Mouse (Mus musculus): Measurements from ENCODE around the gene Idh2. TPM values are rescaled to one million over a fixed set of nuclear protein-coding genes. Genes with fewer than 3 reads are reported as not detected.
"Not testable (repeated sequence)": the region's sequence is repeated elsewhere in the genome, so short reads cannot be mapped to it uniquely, and the experiment has no call there.

The Idh2 gene
- polyA plus RNA-seq, 1 experiment from 2014 or later, result 674 TPM

DNA sequence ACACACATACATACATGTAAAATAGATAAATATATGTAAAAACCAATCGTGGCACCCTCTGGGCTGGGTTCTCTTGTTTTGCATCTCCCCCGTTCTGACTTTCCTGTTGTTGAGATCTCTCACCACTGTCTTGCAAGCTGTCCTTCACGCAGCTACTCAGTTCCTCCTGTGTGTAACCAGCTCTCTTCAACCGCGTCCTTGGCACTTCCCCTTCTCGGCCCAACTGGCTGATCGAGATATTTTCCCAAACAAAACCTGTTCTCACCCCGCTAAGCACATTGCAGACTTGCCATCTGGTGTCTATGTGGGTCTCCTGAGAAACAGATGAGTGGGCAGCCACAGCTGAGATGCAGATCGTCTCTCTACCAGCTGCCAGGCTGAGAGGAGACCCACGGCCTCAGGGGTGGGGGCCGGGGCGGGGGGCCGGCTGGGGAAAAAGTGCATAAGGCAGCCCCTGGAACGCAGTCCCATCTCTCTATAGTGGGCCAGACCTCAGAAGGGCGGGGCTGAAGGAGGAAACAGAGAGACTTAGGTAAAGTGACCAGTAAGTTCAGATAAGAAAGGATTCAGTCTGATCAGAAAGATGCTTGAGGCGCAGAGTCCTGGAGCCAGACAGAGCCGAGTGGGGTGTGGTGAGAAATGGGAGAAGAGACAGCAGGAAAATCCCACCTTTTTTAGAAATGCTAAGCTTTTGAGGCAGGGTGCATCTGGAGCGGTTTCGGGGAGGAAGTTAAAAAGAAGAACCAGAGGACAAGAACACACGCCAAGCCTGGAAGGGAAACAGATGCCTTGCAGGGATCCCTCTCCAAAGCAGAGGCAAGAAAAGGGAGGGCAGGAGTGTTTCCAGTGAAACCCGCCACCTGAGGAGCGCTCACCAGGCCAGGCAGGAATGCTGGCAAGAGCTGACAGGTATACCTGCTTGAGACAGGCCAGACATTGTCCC is 28.4 kb upstream of the Idh2 start:
- Histone ChIP-seq H3K9ac (0 out of 2 replicates have a peak overlapping the region, but pooled peaks have one; percentile 8), H3K27ac (peak overlapping the region; percentile 30; the same call in 1 of the 2 replicates), H3K4me2 (peak overlapping the region; percentile 18; the same call in 1 of the 2 replicates), H3K36me3 (no peaks in the 10 kb centered on the region), H3K4me3 (replicated peaks) (no peak overlapping the region), H3K4me1 (peaks cover 10% of the 10 kb centered on the region), H3K9me3 (replicated peaks) (no peaks in the 10 kb centered on the region), H3K27me3 (no peaks in the 10 kb centered on the region)
- 0 out of 2 replicates have a peak, but pooled peaks have one; percentile 23 for ATAC-seq (replicated peaks; ENCODE audit: low FRiP score)
- 38% methylated on average over 22 of the region's 22 CpGs for WGBS

DNA sequence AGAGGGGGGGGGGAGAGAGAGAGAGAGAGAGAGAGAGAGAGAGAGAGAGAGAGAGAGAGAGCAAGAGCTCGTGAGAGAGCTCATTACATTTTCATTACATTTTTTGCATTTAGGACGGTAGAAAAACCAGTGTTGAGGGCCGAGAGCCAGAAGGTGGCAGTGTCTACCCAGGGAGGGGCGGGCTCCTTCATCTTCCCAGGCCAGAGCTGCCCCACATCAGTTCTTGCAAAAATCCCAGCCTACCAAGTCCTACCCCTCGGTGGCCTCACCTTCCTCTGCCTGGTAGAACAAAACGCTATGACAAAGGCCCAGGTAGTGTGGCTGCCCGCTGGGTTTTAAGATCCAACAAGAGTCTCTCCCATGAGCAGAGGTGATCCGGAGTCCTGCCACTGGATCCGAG is 25.6 kb upstream of the Idh2 start:
- Histone ChIP-seq H3K9me3 (replicated peaks) (0 out of 2 replicates have a peak, but pooled peaks cover 3% of the 10 kb centered on the region), H3K9ac (0 out of 2 replicates have a peak overlapping the region, but pooled peaks have one; percentile 21), H3K4me3 (replicated peaks) (no peak overlapping the region), H3K4me1 (peaks cover 10% of the 10 kb centered on the region), H3K27me3 (no peaks in the 10 kb centered on the region), H3K27ac (no peak overlapping the region), H3K36me3 (no peaks in the 10 kb centered on the region), H3K4me2 (no peak overlapping the region)
- 0 out of 2 replicates have a peak, but pooled peaks have one; percentile 52 for ATAC-seq (replicated peaks; ENCODE audit: low FRiP score)
- WGBS, result 13% methylated on average over 9 of the region's 9 CpGs

DNA sequence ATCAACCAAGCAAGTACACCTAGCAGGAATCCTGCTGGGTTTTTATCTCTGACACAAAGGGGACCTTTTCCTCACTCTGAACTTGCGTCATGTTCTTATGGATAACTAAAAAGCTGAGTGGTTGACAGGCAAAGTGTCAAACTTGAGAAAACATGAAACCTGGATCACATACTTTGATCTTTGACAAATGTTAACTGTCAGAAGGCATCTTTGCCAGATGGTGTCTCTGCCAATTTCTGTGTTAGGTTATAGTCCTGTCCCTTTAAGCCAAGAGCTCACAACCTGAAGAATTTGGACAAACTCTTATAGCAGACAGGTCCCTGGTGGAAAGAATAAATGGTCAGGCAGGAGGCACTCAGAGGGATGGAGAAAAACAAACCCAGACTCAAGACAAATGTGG is 23.2 kb upstream of the Idh2 start:
- H3K4me3 ChIP-seq (replicated peaks), result no peak overlapping the region
- no peak overlapping the region for H3K9ac ChIP-seq
- H3K4me2 ChIP-seq, result no peak overlapping the region
- 78% methylated on average over 1 of the region's 1 CpGs for WGBS
- 0 out of 2 replicates have a peak, but pooled peaks cover 3% of the 10 kb centered on the region for H3K9me3 ChIP-seq (replicated peaks)
- H3K4me1 ChIP-seq, result peaks cover 17% of the 10 kb centered on the region
- H3K27me3 ChIP-seq, result no peaks in the 10 kb centered on the region
- no peak for ATAC-seq (replicated peaks; ENCODE audit: low FRiP score)
- no peak overlapping the region for H3K27ac ChIP-seq
- H3K36me3 ChIP-seq, result no peaks in the 10 kb centered on the region

DNA sequence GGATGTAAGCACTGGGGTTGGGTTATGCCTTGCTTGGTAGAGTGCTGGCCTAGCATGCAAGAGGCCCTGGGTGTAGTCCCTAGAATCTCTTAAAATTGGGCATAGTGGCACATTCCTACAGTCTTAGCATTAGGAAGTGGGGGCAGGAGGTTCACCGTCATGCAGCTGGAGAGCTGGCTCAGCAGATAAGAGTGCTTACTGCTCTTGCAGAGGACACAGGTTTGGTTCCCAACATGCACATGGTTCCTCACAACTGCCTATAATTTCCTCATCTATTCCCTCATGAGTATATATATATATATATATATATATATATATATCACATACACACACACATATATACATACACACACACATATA is 20.0 kb upstream of the Idh2 start:
- Histone ChIP-seq H3K27me3 (no peaks in the 10 kb centered on the region), H3K4me1 (peaks cover 14% of the 10 kb centered on the region), H3K4me2 (no peak overlapping the region), H3K9me3 (replicated peaks) (0 out of 2 replicates have a peak, but pooled peaks cover 3% of the 10 kb centered on the region), H3K4me3 (replicated peaks) (no peak overlapping the region), H3K27ac (no peak overlapping the region), H3K36me3 (no peaks in the 10 kb centered on the region), H3K9ac (no peak overlapping the region)
- no peak for ATAC-seq (replicated peaks; ENCODE audit: low FRiP score)
- WGBS, result 95% methylated on average over 1 of the region's 1 CpGs

DNA sequence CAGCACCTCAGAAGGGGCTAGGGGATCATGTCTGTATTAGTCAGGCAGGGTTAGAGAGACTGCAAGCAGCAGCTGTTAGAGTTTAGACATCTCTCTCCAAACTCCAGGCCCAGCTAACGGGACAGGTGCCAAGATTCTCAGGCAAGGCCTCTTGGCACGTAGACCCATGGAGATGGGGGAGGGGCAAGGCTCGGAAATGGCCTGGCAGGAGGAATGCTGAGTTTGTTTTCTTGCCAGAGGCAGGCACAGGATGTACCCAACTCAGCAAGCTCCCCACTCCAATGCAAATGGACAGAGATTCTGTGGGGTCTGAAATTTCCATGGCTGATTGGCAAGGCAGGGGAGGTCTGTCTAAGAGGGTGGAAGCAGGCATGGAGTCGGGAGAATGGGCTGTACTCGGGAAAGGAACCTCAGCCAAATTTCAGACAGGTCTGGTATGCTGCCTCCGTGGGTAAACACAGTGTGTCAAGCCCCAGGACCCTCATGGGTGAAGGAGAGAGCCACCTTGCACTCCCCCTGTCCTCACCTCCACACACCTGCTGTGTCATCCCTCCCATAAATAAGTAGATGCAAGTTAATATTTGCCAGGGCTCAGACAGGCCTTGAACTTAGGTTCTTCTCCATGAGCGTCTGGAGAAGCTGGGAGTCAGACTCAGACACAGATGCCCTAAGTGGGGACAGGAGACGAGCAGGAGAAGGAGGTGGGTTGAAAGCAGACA is 19.4 kb upstream of the Idh2 start:
- H3K27me3 ChIP-seq, result no peaks in the 10 kb centered on the region
- peak overlapping the region; percentile 29; the same call in 1 of the 2 replicates for H3K27ac ChIP-seq
- 33% methylated on average over 8 of the region's 8 CpGs for WGBS
- peaks cover 14% of the 10 kb centered on the region for H3K4me1 ChIP-seq
- no peak overlapping the region for H3K4me3 ChIP-seq (replicated peaks)
- no peak for ATAC-seq (replicated peaks; ENCODE audit: low FRiP score)
- no peak overlapping the region for H3K4me2 ChIP-seq
- H3K36me3 ChIP-seq, result no peaks in the 10 kb centered on the region
- 0 out of 2 replicates have a peak, but pooled peaks cover 3% of the 10 kb centered on the region for H3K9me3 ChIP-seq (replicated peaks)
- H3K9ac ChIP-seq, result no peak overlapping the region

DNA sequence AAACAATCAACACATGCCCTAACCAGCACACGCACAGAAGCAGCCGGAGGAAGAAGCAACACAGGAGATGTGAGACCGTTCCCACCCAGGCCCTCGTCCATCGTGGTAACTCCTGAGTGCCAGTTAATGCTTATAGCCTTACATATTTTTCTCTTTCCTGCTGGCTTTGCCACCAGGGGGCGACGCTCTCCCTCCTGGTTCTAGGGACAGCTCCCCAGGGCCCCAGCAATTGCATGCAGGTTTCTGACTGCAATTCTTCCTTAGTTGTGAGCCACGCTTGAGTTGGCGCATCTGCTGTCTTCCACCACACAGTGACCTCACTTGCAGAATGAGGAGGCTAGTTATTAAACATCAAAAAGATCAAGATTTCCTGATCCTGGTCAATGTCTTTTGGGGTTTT is 17.3 kb upstream of the Idh2 start:
- H3K4me3 ChIP-seq (replicated peaks), result no peak overlapping the region
- WGBS, result 55% methylated on average over 9 of the region's 9 CpGs
- no peaks in the 10 kb centered on the region for H3K36me3 ChIP-seq
- no peak overlapping the region for H3K9ac ChIP-seq
- ATAC-seq (replicated peaks; ENCODE audit: low FRiP score), result no peak
- H3K4me2 ChIP-seq, result no peak overlapping the region
- peaks cover 14% of the 10 kb centered on the region for H3K4me1 ChIP-seq
- no peaks in the 10 kb centered on the region for H3K27me3 ChIP-seq
- 0 out of 2 replicates have a peak, but pooled peaks cover 2% of the 10 kb centered on the region for H3K9me3 ChIP-seq (replicated peaks)
- no peak overlapping the region for H3K27ac ChIP-seq

DNA sequence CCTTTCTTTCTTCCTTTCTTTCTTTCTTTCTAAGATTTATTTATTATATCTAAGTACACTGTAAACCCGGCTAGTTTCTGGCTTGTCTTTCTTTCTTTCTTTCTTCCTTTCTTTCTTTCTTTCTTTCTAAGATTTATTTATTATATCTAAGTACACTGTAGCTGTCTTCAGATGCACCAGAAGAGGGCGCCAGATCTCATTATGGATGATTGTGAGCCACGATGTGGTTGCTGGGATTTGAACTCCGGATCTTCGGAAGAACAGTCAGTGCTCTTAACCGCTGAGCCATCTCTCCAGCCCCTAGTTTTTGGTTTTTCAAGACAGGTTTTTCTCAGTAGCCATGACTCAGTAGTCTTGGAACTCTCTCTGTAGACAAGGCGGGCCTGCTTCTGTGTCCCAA is 16.1 kb upstream of the Idh2 start:
- H3K36me3 ChIP-seq; H3K4me3 ChIP-seq (replicated peaks); H3K4me2 ChIP-seq; H3K9me3 ChIP-seq (replicated peaks); H3K9ac ChIP-seq; ATAC-seq (replicated peaks; ENCODE audit: low FRiP score); H3K27ac ChIP-seq; H3K27me3 ChIP-seq: not testable (repeated sequence)
- H3K4me1 ChIP-seq, result peaks cover 14% of the 10 kb centered on the region
- 76% methylated on average over 7 of the region's 7 CpGs for WGBS

DNA sequence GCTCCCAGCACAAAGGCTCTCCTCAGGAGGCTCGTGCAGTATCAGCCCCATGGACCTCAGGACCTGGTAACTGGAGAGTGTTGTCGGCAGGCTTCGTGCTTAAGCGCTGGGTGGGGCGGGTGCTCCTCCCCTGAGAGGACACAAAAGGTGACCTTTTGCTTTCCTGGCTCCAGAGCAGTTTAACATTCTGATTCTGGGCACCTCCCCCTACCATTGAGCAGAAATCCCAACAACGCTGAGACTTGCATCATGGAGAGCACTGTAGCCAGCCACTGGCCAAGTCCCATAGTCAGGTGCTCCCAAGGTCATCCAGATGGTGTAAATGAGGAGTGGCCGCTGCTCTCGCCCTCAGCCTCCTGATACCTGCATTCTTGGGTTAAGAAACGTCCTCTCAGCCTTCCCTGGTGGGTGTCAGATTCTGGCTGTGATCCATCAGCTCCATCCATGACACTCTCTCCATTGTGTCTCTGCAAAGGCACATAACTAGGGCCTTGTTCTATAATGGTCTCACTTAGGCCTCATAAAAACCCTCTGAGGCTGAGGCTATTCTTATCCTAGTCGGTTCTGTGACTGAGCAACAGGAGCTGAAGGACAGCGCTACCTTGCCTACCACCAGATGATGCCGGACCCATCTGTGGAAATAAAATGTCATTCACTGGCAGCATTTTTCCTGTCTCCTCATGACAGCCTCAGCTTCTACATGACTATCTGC is 15.3 kb upstream of the Idh2 start:
- Histone ChIP-seq H3K4me2 (no peak overlapping the region), H3K27me3 (no peaks in the 10 kb centered on the region), H3K4me3 (replicated peaks) (no peak overlapping the region), H3K9me3 (replicated peaks) (no peaks in the 10 kb centered on the region), H3K27ac (no peak overlapping the region), H3K9ac (no peak overlapping the region), H3K36me3 (no peaks in the 10 kb centered on the region), H3K4me1 (peaks cover 14% of the 10 kb centered on the region)
- 40% methylated on average over 12 of the region's 12 CpGs for whole genome bisulfite sequencing
- ATAC-seq (replicated peaks; ENCODE audit: low FRiP score), result no peak

DNA sequence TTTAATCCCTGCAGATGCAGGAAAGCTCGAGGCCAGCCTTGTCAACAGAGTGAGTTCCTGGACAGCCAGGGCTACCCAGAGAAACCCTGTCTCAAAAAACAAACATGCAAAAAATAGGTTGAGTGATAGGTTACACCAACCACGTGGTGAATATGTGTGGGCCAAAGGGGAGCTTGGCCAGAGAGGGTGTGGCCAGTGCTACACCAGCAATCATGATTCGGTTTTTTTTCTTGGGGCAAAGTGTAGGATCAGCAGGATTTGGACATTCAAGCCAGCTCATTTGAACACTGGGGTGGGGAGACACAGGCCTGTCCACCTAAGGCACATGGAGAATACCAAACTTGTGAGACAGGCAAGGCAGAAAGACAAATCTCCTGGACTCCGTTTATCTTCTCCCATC is 14.1 kb upstream of the Idh2 start:
- no peak overlapping the region for H3K27ac ChIP-seq
- 67% methylated on average over 4 of the region's 4 CpGs for WGBS

DNA sequence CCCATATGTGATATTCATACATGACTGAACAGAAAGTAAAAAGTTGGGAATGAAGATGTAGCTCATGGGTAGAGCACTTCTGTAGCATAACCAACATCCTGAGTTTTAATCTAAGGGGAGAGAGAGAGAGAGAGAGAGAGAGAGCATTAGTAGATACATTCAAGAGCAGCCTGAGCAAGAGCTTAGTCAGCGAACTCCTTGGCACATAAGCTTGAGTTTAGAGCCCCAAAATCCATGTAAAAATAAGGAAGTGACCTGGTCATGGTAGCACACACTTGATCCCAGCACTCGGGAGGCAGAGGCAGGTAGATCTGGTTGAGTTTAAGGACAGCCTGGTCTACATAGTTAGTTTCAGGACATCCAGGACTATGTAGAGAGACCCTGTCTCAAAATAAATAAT is 8.5 kb upstream of the Idh2 start:
- Histone ChIP-seq H3K4me2 (no peak overlapping the region), H3K4me1 (peaks cover 4% of the 10 kb centered on the region), H3K9ac (no peak overlapping the region), H3K4me3 (replicated peaks) (no peak overlapping the region), H3K9me3 (replicated peaks) (no peaks in the 10 kb centered on the region), H3K27me3 (no peaks in the 10 kb centered on the region), H3K27ac (no peak overlapping the region), H3K36me3 (no peaks in the 10 kb centered on the region)
- 87% methylated on average over 2 of the region's 2 CpGs for WGBS
- ATAC-seq (replicated peaks; ENCODE audit: low FRiP score), result no peak

More for the DNA sequence above, 14.1 kb upstream of the Idh2 start:
- Histone ChIP-seq H3K9me3 (replicated peaks) (no peaks in the 10 kb centered on the region), H3K36me3 (no peaks in the 10 kb centered on the region), H3K27me3 (no peaks in the 10 kb centered on the region), H3K4me2 (no peak overlapping the region), H3K9ac (no peak overlapping the region), H3K4me1 (peaks cover 6% of the 10 kb centered on the region), H3K4me3 (replicated peaks) (no peak overlapping the region)
- ATAC-seq (replicated peaks; ENCODE audit: low FRiP score), result no peak

DNA sequence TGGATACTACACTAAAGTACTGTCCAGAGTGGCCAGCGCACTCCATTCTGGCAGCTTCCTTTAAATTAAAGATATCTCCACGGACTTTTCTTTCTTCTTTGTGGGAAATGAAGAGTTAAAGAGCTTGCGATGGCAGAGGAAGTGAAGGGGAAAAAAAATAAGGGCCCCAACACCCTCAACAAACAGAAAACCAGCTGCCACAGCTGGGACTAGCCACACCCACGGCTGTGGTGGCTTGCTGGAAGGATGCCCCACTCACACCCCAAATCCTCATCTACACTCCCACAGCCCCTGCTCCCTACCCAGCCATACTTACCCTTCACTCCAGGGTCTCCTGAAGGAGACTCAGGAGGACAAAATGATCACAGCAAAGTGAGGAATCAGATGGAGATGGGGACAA is 7.9 kb upstream of the Idh2 start:
- H3K4me1 ChIP-seq, result peaks cover 4% of the 10 kb centered on the region
- H3K4me3 ChIP-seq (replicated peaks), result no peak overlapping the region
- no peaks in the 10 kb centered on the region for H3K27me3 ChIP-seq
- no peak overlapping the region for H3K27ac ChIP-seq
- H3K36me3 ChIP-seq, result no peaks in the 10 kb centered on the region
- H3K4me2 ChIP-seq, result no peak overlapping the region
- H3K9me3 ChIP-seq (replicated peaks), result no peaks in the 10 kb centered on the region
- 53% methylated on average over 4 of the region's 4 CpGs for WGBS
- ATAC-seq (replicated peaks; ENCODE audit: low FRiP score), result no peak
- H3K9ac ChIP-seq, result no peak overlapping the region

Measured in kidney, embryonic 15.5 days (tissue).